Mouse (Mus musculus): ENCODE results near the gene Cela3a.

Cela3a gene

GRCm38 (mm10) chr4:137365356-137366062 lies 44.1 kb downstream of the Cela3a start:
- TF ChIP-seq GATA4 (IDR thresholded peaks at IDR 0.05; ENCODE audit: insufficient replicate concordance, low read length) = no peak

GRCm38 (mm10) chr4:137364826-137365225 lies 44.8 kb downstream of the Cela3a start:
- no peak for TF ChIP-seq GATA4 (IDR thresholded peaks at IDR 0.05; ENCODE audit: insufficient replicate concordance, low read length)

- no peak for TF ChIP-seq GATA4 (IDR thresholded peaks at IDR 0.05; ENCODE audit: insufficient replicate concordance, low read length)
These were observed 48.6 kb downstream of the Cela3a start for GRCm38 (mm10) chr4:137360996-137361395.

GRCm38 (mm10) chr4:137358291-137359002 lies 51.1 kb downstream of the Cela3a start:
- TF ChIP-seq GATA4 (IDR thresholded peaks at IDR 0.05; ENCODE audit: insufficient replicate concordance, low read length) = no peak

GRCm38 (mm10) chr4:137357517-137358254 lies 51.9 kb downstream of the Cela3a start, which contains the start of gene Cdc42:
TSS of gene Cdc42 (minus strand) at chr4:137357720.
- TF ChIP-seq GATA4 (IDR thresholded peaks at IDR 0.05; ENCODE audit: insufficient replicate concordance, low read length) = peak; percentile 34; the same call in 1 of the 2 replicates

- no peak for TF ChIP-seq GATA4 (IDR thresholded peaks at IDR 0.05; ENCODE audit: insufficient replicate concordance, low read length)
These were observed 52.7 kb downstream of the Cela3a start for GRCm38 (mm10) chr4:137356674-137357510.
